Mouse (Mus musculus): ENCODE measurements around the gene Gm20388. TPM values are rescaled to one million over a fixed set of nuclear protein-coding genes. Genes with fewer than 3 reads are reported as not detected.

Gene Gm20388
- polyA plus RNA-seq, 1 experiment from 2014 or later, result not detected

DNA sequence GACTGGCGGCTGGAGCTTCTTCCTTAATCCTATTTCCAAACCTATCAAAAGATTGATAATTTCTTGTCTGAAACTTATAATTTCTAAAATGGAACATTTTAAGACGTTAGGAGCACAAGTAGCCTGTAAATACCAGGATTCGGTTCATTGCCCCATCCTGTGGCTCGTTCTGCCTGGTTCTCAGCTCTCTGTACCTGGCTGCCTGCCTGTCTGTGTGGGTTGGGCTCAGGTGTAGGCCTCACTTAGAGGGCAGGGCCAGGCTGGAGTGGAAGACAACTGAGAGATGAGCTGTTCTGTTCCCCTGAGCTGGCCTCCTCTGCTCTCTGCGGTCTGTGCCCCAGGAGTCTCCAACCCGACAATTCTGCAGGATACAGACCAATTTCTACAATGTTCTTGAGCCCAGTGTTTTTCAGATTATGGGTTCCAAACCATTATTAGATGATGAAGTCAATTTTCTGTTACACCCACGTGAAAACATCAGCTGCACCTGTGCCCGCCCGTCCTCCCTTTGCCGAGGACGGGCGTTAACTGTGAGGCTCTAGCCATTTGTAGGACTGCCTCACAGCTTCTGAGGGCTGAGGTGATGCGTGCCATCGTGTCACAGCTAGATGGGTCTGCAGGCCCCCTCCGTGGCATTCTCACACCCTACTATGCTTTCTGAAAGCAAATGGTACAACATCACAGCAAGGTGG, 4392.7 kb downstream of the Gm20388 start:
- no peaks in the 10 kb centered on the region for H3K27me3 ChIP-seq
- H3K27ac ChIP-seq, result no peak overlapping the region
- 0 out of 2 replicates have a peak, but pooled peaks cover 6% of the 10 kb centered on the region for H3K36me3 ChIP-seq
- peaks cover 40% of the 10 kb centered on the region for H3K4me1 ChIP-seq (replicated peaks)
- H3K4me3 ChIP-seq, result no peak overlapping the region
- no peak for ATAC-seq (replicated peaks; ENCODE audit: insufficient number of reproducible peaks, insufficient read depth, low FRiP score, low read depth)
- WGBS, result 79% methylated on average over 15 of the region's 15 CpGs
- no peak overlapping the region for H3K9ac ChIP-seq
- H3K9me3 ChIP-seq (replicated peaks), result no peaks in the 10 kb centered on the region
- no peak overlapping the region for H3K4me2 ChIP-seq

DNA sequence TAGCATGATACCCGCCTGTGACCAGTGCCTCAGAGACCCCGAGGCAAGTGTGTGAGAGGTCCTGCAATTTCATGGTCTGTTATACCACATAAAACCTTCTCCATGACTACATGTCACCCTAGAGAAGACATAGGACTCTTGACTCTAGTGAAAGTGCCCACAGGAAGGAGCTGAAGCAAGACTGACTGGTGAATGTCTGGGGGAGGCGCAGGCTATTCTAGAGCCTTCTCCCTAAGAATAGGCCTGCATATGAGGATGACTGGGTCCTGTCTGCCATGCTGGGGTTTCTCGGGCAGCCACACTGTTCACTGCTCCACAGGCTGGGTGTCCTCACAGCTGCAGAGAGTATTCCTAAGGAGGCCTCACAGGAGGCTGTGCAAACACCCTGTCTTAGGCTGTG, 4393.5 kb downstream of the Gm20388 start:
- no peak overlapping the region for H3K9ac ChIP-seq
- no peaks in the 10 kb centered on the region for H3K9me3 ChIP-seq (replicated peaks)
- 0 out of 2 replicates have a peak, but pooled peaks cover 6% of the 10 kb centered on the region for H3K36me3 ChIP-seq
- no peaks in the 10 kb centered on the region for H3K27me3 ChIP-seq
- no peak overlapping the region for H3K4me2 ChIP-seq
- no peak overlapping the region for H3K4me3 ChIP-seq
- H3K27ac ChIP-seq, result no peak overlapping the region
- H3K4me1 ChIP-seq (replicated peaks), result peaks cover 43% of the 10 kb centered on the region
- 74% methylated on average over 4 of the region's 4 CpGs for WGBS
- ATAC-seq (replicated peaks; ENCODE audit: insufficient number of reproducible peaks, insufficient read depth, low FRiP score, low read depth), result no peak

DNA sequence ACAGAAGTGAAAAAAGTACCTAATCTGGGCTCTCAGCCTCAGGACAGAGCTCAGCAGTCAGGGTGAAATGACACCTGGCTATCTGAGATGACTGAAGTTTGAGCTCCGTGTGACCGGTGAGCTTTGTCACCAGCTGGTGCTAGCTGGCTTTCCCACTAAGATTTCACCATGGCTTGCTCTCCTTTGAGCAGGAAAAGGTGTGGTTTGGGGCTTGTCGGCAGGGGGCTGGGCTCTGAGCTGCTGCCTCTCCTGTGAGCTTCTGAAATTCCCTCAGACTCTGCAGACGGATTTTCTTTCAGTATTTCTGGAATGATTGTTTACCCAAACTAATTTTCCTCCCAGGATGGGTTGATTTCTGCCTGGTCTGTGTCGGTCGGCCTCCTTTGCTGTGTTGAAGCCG, 4395.9 kb downstream of the Gm20388 start:
- Histone ChIP-seq H3K4me1 (replicated peaks) (peaks cover 45% of the 10 kb centered on the region), H3K27ac (peak overlapping the region; percentile 48; the same call in 1 of the 2 replicates), H3K4me3 (no peak overlapping the region), H3K36me3 (0 out of 2 replicates have a peak, but pooled peaks cover 6% of the 10 kb centered on the region), H3K9me3 (replicated peaks) (no peaks in the 10 kb centered on the region), H3K4me2 (no peak overlapping the region), H3K9ac (no peak overlapping the region), H3K27me3 (no peaks in the 10 kb centered on the region)
- WGBS, result 47% methylated on average over 7 of the region's 7 CpGs
- ATAC-seq (replicated peaks; ENCODE audit: insufficient number of reproducible peaks, insufficient read depth, low FRiP score, low read depth), result no peak

DNA sequence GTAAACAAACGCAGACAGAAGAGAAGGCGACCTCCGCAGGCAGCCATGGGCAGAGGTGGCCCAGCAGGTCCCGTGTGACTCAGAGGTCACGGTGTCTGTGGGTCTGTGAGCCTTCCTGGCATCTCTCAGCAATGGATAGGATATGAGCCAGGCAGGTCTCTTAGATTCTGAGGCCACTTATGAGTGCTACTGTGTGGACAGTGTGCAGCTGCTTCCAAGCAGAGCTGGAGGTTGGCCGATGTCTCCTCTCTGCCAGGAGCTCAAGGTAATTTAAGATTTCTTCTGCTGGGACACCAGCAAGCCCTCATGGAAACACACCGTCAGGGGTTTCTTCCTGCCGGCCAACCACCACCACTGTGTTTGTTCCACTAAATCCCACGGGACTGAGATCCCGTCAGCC, 4397.1 kb downstream of the Gm20388 start:
- no peak for ATAC-seq (replicated peaks; ENCODE audit: insufficient number of reproducible peaks, insufficient read depth, low FRiP score, low read depth)
- Histone ChIP-seq H3K9me3 (replicated peaks) (no peaks in the 10 kb centered on the region), H3K4me2 (no peak overlapping the region), H3K27me3 (no peaks in the 10 kb centered on the region), H3K4me3 (no peak overlapping the region), H3K9ac (no peak overlapping the region), H3K4me1 (replicated peaks) (peaks cover 38% of the 10 kb centered on the region), H3K27ac (no peak overlapping the region), H3K36me3 (0 out of 2 replicates have a peak, but pooled peaks cover 6% of the 10 kb centered on the region)
- WGBS, result 75% methylated on average over 10 of the region's 10 CpGs

DNA sequence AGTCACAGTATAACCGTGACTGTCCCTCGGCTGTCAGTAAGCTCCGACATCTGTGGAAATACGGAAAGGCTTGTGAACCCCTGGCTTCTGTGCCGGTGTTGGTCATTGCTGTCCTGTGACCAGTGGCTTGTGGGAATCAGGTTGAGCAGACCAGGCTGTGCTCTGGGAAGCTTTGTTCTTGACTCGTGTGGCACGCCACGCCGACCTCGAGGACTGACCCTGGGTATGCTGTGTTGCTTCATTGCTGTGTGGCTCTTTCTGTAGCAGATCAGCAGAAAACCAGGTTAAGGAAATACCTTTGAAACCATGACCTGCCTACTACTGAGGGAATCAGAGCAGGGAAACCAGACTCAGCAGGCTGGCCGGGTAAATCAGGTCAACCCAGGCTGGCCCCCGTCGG, 4399.9 kb downstream of the Gm20388 start:
- peaks cover 56% of the 10 kb centered on the region for H3K4me1 ChIP-seq (replicated peaks)

DNA sequence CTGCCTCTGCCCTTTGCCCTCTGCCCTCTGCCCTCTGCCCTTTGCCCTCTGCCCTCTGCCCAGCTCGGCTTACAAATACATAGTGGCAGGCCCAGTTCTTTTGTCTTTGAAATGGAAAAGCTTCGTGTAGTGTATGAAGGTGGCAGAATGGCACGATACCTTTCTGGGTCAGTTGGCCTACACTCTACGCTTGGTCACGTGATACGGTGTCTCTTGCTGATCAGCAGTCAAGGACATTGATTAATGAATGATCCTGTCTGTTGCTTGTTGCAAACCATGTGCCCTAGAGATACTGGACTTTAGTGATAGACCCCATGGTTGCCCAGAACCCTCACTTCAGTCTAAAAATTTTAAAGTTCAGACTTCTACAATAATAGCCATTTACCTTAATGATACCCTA, 4400.5 kb downstream of the Gm20388 start:
- H3K36me3 ChIP-seq, result no peaks in the 10 kb centered on the region
- H3K27ac ChIP-seq, result no peak overlapping the region
- 91% methylated on average over 6 of the region's 6 CpGs for WGBS
- peaks cover 56% of the 10 kb centered on the region for H3K4me1 ChIP-seq (replicated peaks)
- H3K4me3 ChIP-seq, result no peak overlapping the region
- H3K9me3 ChIP-seq (replicated peaks), result no peaks in the 10 kb centered on the region
- ATAC-seq (replicated peaks; ENCODE audit: insufficient number of reproducible peaks, insufficient read depth, low FRiP score, low read depth), result no peak
- no peaks in the 10 kb centered on the region for H3K27me3 ChIP-seq
- no peak overlapping the region for H3K4me2 ChIP-seq
- H3K9ac ChIP-seq, result no peak overlapping the region

More for the DNA sequence above, 4399.9 kb downstream of the Gm20388 start:
- Histone ChIP-seq H3K4me2 (no peak overlapping the region), H3K9me3 (replicated peaks) (no peaks in the 10 kb centered on the region), H3K36me3 (0 out of 2 replicates have a peak, but pooled peaks cover 4% of the 10 kb centered on the region), H3K4me3 (no peak overlapping the region), H3K9ac (no peak overlapping the region), H3K27ac (no peak overlapping the region), H3K27me3 (no peaks in the 10 kb centered on the region)
- ATAC-seq (replicated peaks; ENCODE audit: insufficient number of reproducible peaks, insufficient read depth, low FRiP score, low read depth), result no peak
- 86% methylated on average over 13 of the region's 13 CpGs for WGBS

DNA sequence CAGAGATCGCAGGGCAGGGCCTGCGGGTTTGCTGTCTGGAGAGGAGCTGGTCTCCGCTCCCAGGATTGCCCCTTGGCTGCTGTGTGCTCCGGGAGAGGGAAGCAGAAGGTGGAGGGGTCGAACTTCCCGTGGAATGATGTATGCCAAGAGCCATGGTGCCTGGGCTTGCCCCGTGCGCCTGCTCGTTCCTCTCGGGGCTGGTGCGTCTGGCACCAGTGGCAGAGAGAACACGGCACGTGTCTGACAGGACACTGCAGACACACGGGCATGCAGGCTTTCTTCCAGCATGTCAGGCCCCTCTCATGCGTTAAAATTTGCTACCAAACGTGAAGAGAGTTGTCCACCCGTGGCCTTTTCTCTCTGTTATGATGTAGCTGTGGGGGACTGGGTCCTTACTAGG, 4401.1 kb downstream of the Gm20388 start:
- ATAC-seq (replicated peaks; ENCODE audit: insufficient number of reproducible peaks, insufficient read depth, low FRiP score, low read depth), result no peak
- no peaks in the 10 kb centered on the region for H3K36me3 ChIP-seq
- H3K27me3 ChIP-seq, result no peaks in the 10 kb centered on the region
- H3K4me2 ChIP-seq, result no peak overlapping the region
- no peaks in the 10 kb centered on the region for H3K9me3 ChIP-seq (replicated peaks)
- no peak overlapping the region for H3K4me3 ChIP-seq
- peaks cover 57% of the 10 kb centered on the region for H3K4me1 ChIP-seq (replicated peaks)
- no peak overlapping the region for H3K27ac ChIP-seq
- H3K9ac ChIP-seq, result no peak overlapping the region
- 88% methylated on average over 17 of the region's 17 CpGs for WGBS

DNA sequence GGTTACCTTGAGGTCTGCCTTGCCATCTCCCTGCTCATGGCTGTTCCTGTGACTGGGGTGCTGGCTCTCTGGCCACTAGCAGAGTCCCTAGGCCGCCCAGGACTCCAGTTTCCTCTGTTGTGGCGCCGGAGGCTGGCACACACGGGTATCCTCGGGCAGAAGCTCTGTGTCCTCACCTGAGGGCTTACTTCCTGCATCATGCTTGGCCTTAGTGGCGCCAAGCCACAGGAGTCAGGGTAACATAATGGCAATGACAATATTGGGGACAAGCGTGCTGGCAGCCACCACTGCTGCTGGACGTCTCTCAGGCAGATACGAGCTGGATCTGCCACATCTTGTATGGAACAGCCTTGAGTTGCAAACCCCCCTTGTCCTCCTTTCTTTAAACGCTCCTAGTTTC, 4401.6 kb downstream of the Gm20388 start:
- Histone ChIP-seq H3K4me1 (replicated peaks) (peaks cover 57% of the 10 kb centered on the region), H3K4me3 (no peak overlapping the region), H3K27ac (no peak overlapping the region), H3K36me3 (no peaks in the 10 kb centered on the region), H3K27me3 (no peaks in the 10 kb centered on the region), H3K4me2 (no peak overlapping the region), H3K9me3 (replicated peaks) (no peaks in the 10 kb centered on the region), H3K9ac (no peak overlapping the region)
- 92% methylated on average over 10 of the region's 10 CpGs for WGBS
- no peak for ATAC-seq (replicated peaks; ENCODE audit: insufficient number of reproducible peaks, insufficient read depth, low FRiP score, low read depth)

DNA sequence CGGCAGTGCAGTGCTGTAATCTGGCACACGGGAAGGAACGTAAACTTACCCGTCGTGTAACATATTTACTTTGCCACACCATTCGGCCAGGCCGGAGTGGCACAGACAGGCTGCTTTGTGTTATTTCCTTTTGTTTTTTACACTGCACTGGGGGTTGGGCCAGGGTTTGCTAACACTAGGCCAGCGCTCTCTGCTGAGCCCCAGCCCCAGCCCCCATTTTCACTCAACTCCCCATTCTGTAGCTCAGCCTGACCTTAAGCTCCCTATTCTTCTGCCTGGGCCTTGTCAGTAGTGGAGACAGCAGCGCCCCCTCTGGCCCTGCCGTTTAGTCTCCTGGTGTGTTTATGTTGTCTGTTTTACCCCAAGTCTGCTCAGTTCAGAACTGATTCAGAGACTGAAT, 4404.2 kb downstream of the Gm20388 start:
- Histone ChIP-seq H3K27me3 (no peaks in the 10 kb centered on the region), H3K9me3 (replicated peaks) (no peaks in the 10 kb centered on the region), H3K9ac (no peak overlapping the region), H3K4me1 (replicated peaks) (peaks cover 60% of the 10 kb centered on the region), H3K4me3 (no peak overlapping the region), H3K27ac (peak overlapping the region; percentile 49), H3K4me2 (no peak overlapping the region), H3K36me3 (no peaks in the 10 kb centered on the region)
- 64% methylated on average over 10 of the region's 10 CpGs for WGBS
- no peak for ATAC-seq (replicated peaks; ENCODE audit: insufficient number of reproducible peaks, insufficient read depth, low FRiP score, low read depth)

DNA sequence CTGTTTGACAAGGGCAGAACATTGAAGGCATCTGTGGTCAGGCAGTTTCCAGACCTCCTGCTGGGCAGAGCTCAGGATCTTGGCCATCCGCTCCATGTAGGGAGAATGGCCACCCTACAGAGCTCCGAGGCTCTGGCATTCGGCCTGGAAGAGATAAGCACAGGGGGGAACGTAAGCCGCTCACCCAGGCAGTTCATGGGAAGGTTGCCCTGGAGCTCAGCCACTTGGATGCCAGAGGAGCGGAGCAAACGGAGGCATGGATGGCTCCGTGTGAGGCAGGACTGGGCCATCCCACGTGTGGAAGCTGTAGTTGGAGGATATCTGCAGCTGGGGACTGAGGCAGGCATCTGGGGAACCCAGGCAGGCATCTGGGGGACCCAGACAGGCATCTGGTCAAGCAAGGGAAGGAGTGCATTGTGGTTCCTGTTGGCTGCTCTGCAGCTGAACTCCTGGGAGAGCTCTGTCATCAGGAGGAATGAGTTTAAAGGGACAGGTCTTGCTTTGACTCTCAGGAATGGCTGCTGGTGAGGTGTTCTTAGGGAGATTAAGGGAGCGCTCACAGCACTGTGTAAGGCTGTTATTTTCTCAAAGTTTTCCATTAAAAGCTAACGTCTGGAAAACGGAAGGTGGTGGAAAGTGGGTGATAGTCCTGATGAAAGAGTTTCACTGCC, 4406.0 kb downstream of the Gm20388 start:
- peak; percentile 90 for ATAC-seq (replicated peaks; ENCODE audit: insufficient number of reproducible peaks, insufficient read depth, low FRiP score, low read depth)
- H3K27me3 ChIP-seq, result no peaks in the 10 kb centered on the region
- no peak overlapping the region for H3K4me3 ChIP-seq
- WGBS, result 22% methylated on average over 12 of the region's 12 CpGs
- peak overlapping the region; percentile 50 for H3K4me2 ChIP-seq
- peak overlapping the region; percentile 92 for H3K27ac ChIP-seq
- peaks cover 59% of the 10 kb centered on the region for H3K4me1 ChIP-seq (replicated peaks)
- H3K36me3 ChIP-seq, result no peaks in the 10 kb centered on the region
- peak overlapping the region; percentile 31; the same call in 1 of the 2 replicates for H3K9ac ChIP-seq
- H3K9me3 ChIP-seq (replicated peaks), result no peaks in the 10 kb centered on the region

DNA sequence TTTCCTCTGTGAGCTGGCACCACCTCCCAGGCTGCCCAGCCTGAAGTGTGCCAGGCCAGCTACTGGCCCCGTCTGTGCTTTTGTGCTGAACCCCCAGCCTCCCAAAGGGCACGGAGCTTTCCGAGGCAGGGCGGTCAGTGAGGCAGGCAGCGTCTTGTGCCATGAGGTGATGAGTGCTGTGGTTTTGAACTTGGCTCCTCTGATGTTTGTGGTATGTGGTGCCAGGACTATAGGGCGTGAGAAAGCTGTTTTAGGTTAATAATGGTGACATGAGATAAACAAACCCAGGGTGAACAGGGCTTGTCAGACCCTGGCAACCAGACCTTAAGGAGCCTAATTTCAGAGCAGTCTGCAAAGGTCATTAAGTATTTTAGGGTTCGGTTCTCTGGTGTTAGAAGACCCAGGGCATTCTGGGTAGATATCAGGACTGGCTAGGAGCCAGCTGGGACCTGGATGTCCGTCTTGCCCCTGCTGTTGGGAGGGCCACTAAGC, 4406.6 kb downstream of the Gm20388 start:
- no peaks in the 10 kb centered on the region for H3K27me3 ChIP-seq
- no peak for ATAC-seq (replicated peaks; ENCODE audit: insufficient number of reproducible peaks, insufficient read depth, low FRiP score, low read depth)
- H3K4me3 ChIP-seq, result no peak overlapping the region
- H3K36me3 ChIP-seq, result no peaks in the 10 kb centered on the region
- WGBS, result 22% methylated on average over 8 of the region's 8 CpGs
- H3K9ac ChIP-seq, result 0 out of 2 replicates have a peak overlapping the region, but pooled peaks have one; percentile 31
- H3K4me2 ChIP-seq, result peak overlapping the region; percentile 50
- peaks cover 59% of the 10 kb centered on the region for H3K4me1 ChIP-seq (replicated peaks)
- no peaks in the 10 kb centered on the region for H3K9me3 ChIP-seq (replicated peaks)
- H3K27ac ChIP-seq, result peak overlapping the region; percentile 92
